Mouse (Mus musculus): ENCODE measurements around the gene Cyth2. TPM values are rescaled to one million over a fixed set of nuclear protein-coding genes. Genes with fewer than 3 reads are reported as not detected.
A peak's percentile ranks its signal among the peaks of the same experiment; 100 is the strongest.

Cyth2 gene
- polyA plus RNA-seq, 1 experiment from 2014 or later: 239 TPM

GRCm38 (mm10) chr7:45770427-45771082 lies 43.8 kb downstream of the Cyth2 start:
- Histone ChIP-seq H3K4me3 (ENCODE audit: low read depth, low read length) (no peak overlapping the region), H3K27me3 (ENCODE audit: control insufficient read depth, insufficient read depth, low read length) (no peaks in the 10 kb centered on the region), H3K36me3 (ENCODE audit: control insufficient read depth, insufficient read depth, low read length) (no peaks in the 10 kb centered on the region), H3K4me1 (ENCODE audit: control insufficient read depth, insufficient read depth, low read length) (no peaks in the 10 kb centered on the region), H3K4me2 (ENCODE audit: low read depth) (no peak overlapping the region), H3K9ac (ENCODE audit: low read length) (no peak overlapping the region), H3K27ac (ENCODE audit: low read depth, low read length) (no peak overlapping the region), H3K9me3 (ENCODE audit: control insufficient read depth, low read length) (no peaks in the 10 kb centered on the region)
- ATAC-seq (ENCODE audit: insufficient read depth, low FRiP score, low TSS enrichment) (no peak), DNase-seq (ENCODE audit: low spot score) (no peak)
- 73% methylated on average over 8 of the region's 8 CpGs for WGBS

- Histone ChIP-seq H3K4me1 (ENCODE audit: control insufficient read depth, insufficient read depth, low read length) (no peaks in the 10 kb centered on the region), H3K27ac (ENCODE audit: low read depth, low read length) (no peak overlapping the region), H3K4me2 (ENCODE audit: low read depth) (no peak overlapping the region), H3K36me3 (ENCODE audit: control insufficient read depth, insufficient read depth, low read length) (no peaks in the 10 kb centered on the region), H3K9ac (ENCODE audit: low read length) (no peak overlapping the region), H3K27me3 (ENCODE audit: control insufficient read depth, insufficient read depth, low read length) (no peaks in the 10 kb centered on the region), H3K9me3 (ENCODE audit: control insufficient read depth, low read length) (no peaks in the 10 kb centered on the region), H3K4me3 (ENCODE audit: low read depth, low read length) (no peak overlapping the region)
- ATAC-seq (ENCODE audit: insufficient read depth, low FRiP score, low TSS enrichment): no peak
- DNase-seq (ENCODE audit: low spot score): no peak
- WGBS: 89% methylated on average over 6 of the region's 6 CpGs
Observed at GRCm38 (mm10) chr7:45767500-45767899, 46.9 kb downstream of the Cyth2 start.

- no peaks in the 10 kb centered on the region for H3K9me3 ChIP-seq (ENCODE audit: control insufficient read depth, low read length)
- H3K36me3 ChIP-seq (ENCODE audit: control insufficient read depth, insufficient read depth, low read length): no peaks in the 10 kb centered on the region
- H3K27ac ChIP-seq (ENCODE audit: low read depth, low read length): no peak overlapping the region
- ATAC-seq (ENCODE audit: insufficient read depth, low FRiP score, low TSS enrichment): no peak
- no peaks in the 10 kb centered on the region for H3K27me3 ChIP-seq (ENCODE audit: control insufficient read depth, insufficient read depth, low read length)
- no peak overlapping the region for H3K4me3 ChIP-seq (ENCODE audit: low read depth, low read length)
- H3K4me2 ChIP-seq (ENCODE audit: low read depth): no peak overlapping the region
- H3K9ac ChIP-seq (ENCODE audit: low read length): no peak overlapping the region
- H3K4me1 ChIP-seq (ENCODE audit: control insufficient read depth, insufficient read depth, low read length): no peaks in the 10 kb centered on the region
- no peak for DNase-seq (ENCODE audit: low spot score)
- WGBS: 60% methylated on average over 7 of the region's 8 CpGs
Observed at GRCm38 (mm10) chr7:45766764-45767163, 47.6 kb downstream of the Cyth2 start.

GRCm38 (mm10) chr7:45765995-45766394 lies 48.4 kb downstream of the Cyth2 start:
- no peak overlapping the region for H3K27ac ChIP-seq (ENCODE audit: low read depth, low read length)
- DNase-seq (ENCODE audit: low spot score) (no peak), ATAC-seq (ENCODE audit: insufficient read depth, low FRiP score, low TSS enrichment) (no peak)
- 61% methylated on average over 8 of the region's 8 CpGs for WGBS
- H3K4me3 ChIP-seq (ENCODE audit: low read depth, low read length): no peak overlapping the region
- no peaks in the 10 kb centered on the region for H3K4me1 ChIP-seq (ENCODE audit: control insufficient read depth, insufficient read depth, low read length)
- H3K27me3 ChIP-seq (ENCODE audit: control insufficient read depth, insufficient read depth, low read length): no peaks in the 10 kb centered on the region
- H3K36me3 ChIP-seq (ENCODE audit: control insufficient read depth, insufficient read depth, low read length): no peaks in the 10 kb centered on the region
- no peak overlapping the region for H3K9ac ChIP-seq (ENCODE audit: low read length)
- H3K4me2 ChIP-seq (ENCODE audit: low read depth): no peak overlapping the region
- H3K9me3 ChIP-seq (ENCODE audit: control insufficient read depth, low read length): no peaks in the 10 kb centered on the region

- no peak for ATAC-seq (ENCODE audit: insufficient read depth, low FRiP score, low TSS enrichment)
- Histone ChIP-seq H3K36me3 (ENCODE audit: control insufficient read depth, insufficient read depth, low read length) (no peaks in the 10 kb centered on the region), H3K4me2 (ENCODE audit: low read depth) (no peak overlapping the region), H3K27ac (ENCODE audit: low read depth, low read length) (no peak overlapping the region), H3K9me3 (ENCODE audit: control insufficient read depth, low read length) (no peaks in the 10 kb centered on the region), H3K4me1 (ENCODE audit: control insufficient read depth, insufficient read depth, low read length) (peaks cover 3% of the 10 kb centered on the region), H3K27me3 (ENCODE audit: control insufficient read depth, insufficient read depth, low read length) (peaks cover 26% of the 10 kb centered on the region), H3K4me3 (ENCODE audit: low read depth, low read length) (no peak overlapping the region), H3K9ac (ENCODE audit: low read length) (no peak overlapping the region)
- no peak for DNase-seq (ENCODE audit: low spot score)
- 66% methylated on average over 5 of the region's 5 CpGs for WGBS
Observed at GRCm38 (mm10) chr7:45760151-45760550, 54.2 kb downstream of the Cyth2 start.

GRCm38 (mm10) chr7:45759400-45759799 lies 55.0 kb downstream of the Cyth2 start:
- Histone ChIP-seq H3K9ac (ENCODE audit: low read length) (no peak overlapping the region), H3K36me3 (ENCODE audit: control insufficient read depth, insufficient read depth, low read length) (no peaks in the 10 kb centered on the region), H3K27ac (ENCODE audit: low read depth, low read length) (no peak overlapping the region), H3K27me3 (ENCODE audit: control insufficient read depth, insufficient read depth, low read length) (peaks cover 26% of the 10 kb centered on the region), H3K4me1 (ENCODE audit: control insufficient read depth, insufficient read depth, low read length) (peaks cover 3% of the 10 kb centered on the region), H3K4me2 (ENCODE audit: low read depth) (peak overlapping the region; percentile 27), H3K9me3 (ENCODE audit: control insufficient read depth, low read length) (no peaks in the 10 kb centered on the region), H3K4me3 (ENCODE audit: low read depth, low read length) (no peak overlapping the region; the same call in 1 of the 2 replicates)
- WGBS: 2% methylated on average over 24 of the region's 27 CpGs
- ATAC-seq (ENCODE audit: insufficient read depth, low FRiP score, low TSS enrichment) (no peak), DNase-seq (ENCODE audit: low spot score) (no peak)

Other genes starting within 250 kb of the Cyth2 start
- gene Bcat2, start 244.4 kb downstream of the Cyth2 start, polyA plus RNA-seq (2014; fragmentation: Nextera tagmentation; extraction: Ambion mirVana): 34.1 and 37.4 TPM in 2 replicates
- not detected in 2 replicates for gene Fgf21, start 199.1 kb downstream of the Cyth2 start, polyA plus RNA-seq (2014; fragmentation: Nextera tagmentation; extraction: Ambion mirVana)
- not detected in 2 replicates for gene Fut1, start 197.3 kb downstream of the Cyth2 start, polyA plus RNA-seq (2014; fragmentation: Nextera tagmentation; extraction: Ambion mirVana)
- gene Izumo1, start 192.8 kb downstream of the Cyth2 start, polyA plus RNA-seq (2014; fragmentation: Nextera tagmentation; extraction: Ambion mirVana): not detected in 2 replicates
- 5.7 and 7.5 TPM in 2 replicates for gene Rasip1, start 187.1 kb downstream of the Cyth2 start, polyA plus RNA-seq (2014; fragmentation: Nextera tagmentation; extraction: Ambion mirVana)
- gene Mamstr, start 174.6 kb downstream of the Cyth2 start, polyA plus RNA-seq (2014; fragmentation: Nextera tagmentation; extraction: Ambion mirVana): 2.9 and 5.6 TPM in 2 replicates
- gene Fut2, start 148.2 kb downstream of the Cyth2 start, polyA plus RNA-seq (2014; fragmentation: Nextera tagmentation; extraction: Ambion mirVana): 0.08 and 0.11 TPM in 2 replicates
- 1.1 and 1.4 TPM in 2 replicates for gene Ntn5, start 130.6 kb downstream of the Cyth2 start, polyA plus RNA-seq (2014; fragmentation: Nextera tagmentation; extraction: Ambion mirVana)
- gene Sec1, start 120.2 kb downstream of the Cyth2 start, polyA plus RNA-seq (2014; fragmentation: Nextera tagmentation; extraction: Ambion mirVana): 1.7 and 2.1 TPM in 2 replicates
- gene Car11, start 114.7 kb downstream of the Cyth2 start, polyA plus RNA-seq (2014; fragmentation: Nextera tagmentation; extraction: Ambion mirVana): 11.5 and 12.4 TPM in 2 replicates
- 3.3 and 3.7 TPM in 2 replicates for gene Dbp, start 109.5 kb downstream of the Cyth2 start, polyA plus RNA-seq (2014; fragmentation: Nextera tagmentation; extraction: Ambion mirVana)
- gene Rpl18, start 99.1 kb downstream of the Cyth2 start, polyA plus RNA-seq (2014; fragmentation: Nextera tagmentation; extraction: Ambion mirVana): 929 and 960 TPM in 2 replicates
- 23.7 and 25.3 TPM in 2 replicates for gene Sphk2, start 96.6 kb downstream of the Cyth2 start, polyA plus RNA-seq (2014; fragmentation: Nextera tagmentation; extraction: Ambion mirVana)
- gene Fam83e, start 93.4 kb downstream of the Cyth2 start, polyA plus RNA-seq (2014; fragmentation: Nextera tagmentation; extraction: Ambion mirVana): 0.28 and 0.42 TPM in 2 replicates
- gene Spaca4, start 88.8 kb downstream of the Cyth2 start, polyA plus RNA-seq (2014; fragmentation: Nextera tagmentation; extraction: Ambion mirVana): not detected in 2 replicates
- 3.8 and 4.3 TPM in 2 replicates for gene Lmtk3, start 30.8 kb downstream of the Cyth2 start, polyA plus RNA-seq (2014; fragmentation: Nextera tagmentation; extraction: Ambion mirVana)
- 1.1 and 1.8 TPM in 2 replicates for gene Sult2b1, start 29.9 kb downstream of the Cyth2 start, polyA plus RNA-seq (2014; fragmentation: Nextera tagmentation; extraction: Ambion mirVana)
- gene Kcnj14, start 10.2 kb upstream of the Cyth2 start, polyA plus RNA-seq (2014; fragmentation: Nextera tagmentation; extraction: Ambion mirVana): 0.88 and 1.4 TPM in 2 replicates
- 69.8 and 76.5 TPM in 2 replicates for gene Grwd1, start 16.4 kb upstream of the Cyth2 start, polyA plus RNA-seq (2014; fragmentation: Nextera tagmentation; extraction: Ambion mirVana)
- gene Kdelr1, start 58.2 kb upstream of the Cyth2 start, polyA plus RNA-seq (2014; fragmentation: Nextera tagmentation; extraction: Ambion mirVana): 75.4 and 86.4 TPM in 2 replicates
- 0.37 and 0.73 TPM in 2 replicates for gene Grin2d, start 63.8 kb upstream of the Cyth2 start, polyA plus RNA-seq (2014; fragmentation: Nextera tagmentation; extraction: Ambion mirVana)
- 0.59 and 0.82 TPM in 2 replicates for gene Syngr4, start 82.1 kb upstream of the Cyth2 start, polyA plus RNA-seq (2014; fragmentation: Nextera tagmentation; extraction: Ambion mirVana)
- gene Tmem143, start 82.4 kb upstream of the Cyth2 start, polyA plus RNA-seq (2014; fragmentation: Nextera tagmentation; extraction: Ambion mirVana): 2.8 and 3.9 TPM in 2 replicates
- gene Emp3, start 106.8 kb upstream of the Cyth2 start, polyA plus RNA-seq (2014; fragmentation: Nextera tagmentation; extraction: Ambion mirVana): 20.3 and 24.6 TPM in 2 replicates
- gene Ccdc114, start 109.5 kb upstream of the Cyth2 start, polyA plus RNA-seq (2014; fragmentation: Nextera tagmentation; extraction: Ambion mirVana): 2.9 and 3.4 TPM in 2 replicates
- gene Abcc6, start 215.7 kb upstream of the Cyth2 start, polyA plus RNA-seq (2014; fragmentation: Nextera tagmentation; extraction: Ambion mirVana): 0.15 and 0.20 TPM in 2 replicates
- 18.0 and 19.2 TPM in 2 replicates for gene Nomo1, start 219.1 kb upstream of the Cyth2 start, polyA plus RNA-seq (2014; fragmentation: Nextera tagmentation; extraction: Ambion mirVana)